Comparison of ENCODE assay signal across 10 mouse cellular contexts in genomic region chr12:102555850-102556249, GRCm38 (mm10). TPM values are rescaled to one million over a fixed set of nuclear protein-coding genes. Genes with fewer than 3 reads are reported as not detected.
DNase-seq lines count a peak whose midpoint lies in the region; ATAC-seq and TF ChIP-seq lines count a peak whose summit lies in the region.
"Had no signal": no experiment of that assay in that cellular context is flagged by ENCODE, and none has a peak within 500 bp of the region (broad histone marks: within the 10 kb centered on the region; RNA-seq: fewer than 3 reads in every experiment).

No protein-coding gene starts in this region.

- 76% methylated on average over 3 of the region's 3 CpGs for WGBS in forebrain, embryonic 11.5 days
- 46% methylated on average over 3 of the region's 3 CpGs for WGBS in hindbrain, embryonic 15.5 days
- 51% methylated on average over 3 of the region's 3 CpGs for WGBS in olfactory bulb, adult 2 months

- no peak overlapping the region for H3K27ac ChIP-seq in forebrain, embryonic 11.5 days (ENCODE audit: low read depth, low read length)
- H3K27ac ChIP-seq in hindbrain, embryonic 15.5 days (replicated peaks) = no peak overlapping the region
- H3K27ac ChIP-seq in olfactory bulb, adult 2 months (ENCODE audit: insufficient read depth, low read depth, low read length) = no peak overlapping the region
- H3K27ac ChIP-seq: limb, embryonic 15.5 days had no signal

- H3K4me1 ChIP-seq in forebrain, embryonic 11.5 days (replicated peaks; ENCODE audit: control insufficient read depth, insufficient read depth, low read length) = 0 out of 2 replicates have a peak, but pooled peaks cover 2% of the 10 kb centered on the region
- peaks cover 32% of the 10 kb centered on the region for H3K4me1 ChIP-seq in hindbrain, embryonic 15.5 days (replicated peaks)
- H3K4me1 ChIP-seq in olfactory bulb, adult 2 months (ENCODE audit: control insufficient read depth, insufficient read depth, low read length) = peaks cover 20% of the 10 kb centered on the region

- no peak for TF ChIP-seq CTCF in olfactory bulb, adult 2 months (IDR thresholded peaks at IDR 0.05; ENCODE audit: insufficient read depth, low read depth, low read length)

- H3K9me3 ChIP-seq in forebrain, embryonic 11.5 days (ENCODE audit: control insufficient read depth, low read length) = no peaks in the 10 kb centered on the region
- H3K9me3 ChIP-seq in hindbrain, embryonic 15.5 days = no peaks in the 10 kb centered on the region
- H3K9me3 ChIP-seq: limb, embryonic 15.5 days had no signal

- no peak for ATAC-seq in forebrain, embryonic 11.5 days (replicated peaks; ENCODE audit: low FRiP score)
- peak; percentile 3; the same call in 1 of the 2 replicates for ATAC-seq in hindbrain, embryonic 15.5 days (ENCODE audit: low FRiP score, low read depth)

- peak overlapping the region; percentile 52; the same call in 1 of the 2 replicates for H3K4me3 ChIP-seq in forebrain, embryonic 11.5 days (ENCODE audit: low read depth, low read length)
- H3K4me3 ChIP-seq in hindbrain, embryonic 15.5 days = peak overlapping the region; percentile 66
- H3K4me3 ChIP-seq in olfactory bulb, adult 2 months (ENCODE audit: insufficient read depth, low read depth, low read length) = peak overlapping the region; percentile 56
- H3K4me3 ChIP-seq: limb, embryonic 15.5 days had no signal

- H3K4me2 ChIP-seq in forebrain, embryonic 11.5 days (ENCODE audit: low read depth, low read length, severe bottlenecking) = no peak overlapping the region; the same call in 1 of the 2 replicates
- peak overlapping the region; percentile 77 for H3K4me2 ChIP-seq in hindbrain, embryonic 15.5 days

- no peak overlapping the region for H3K9ac ChIP-seq in forebrain, embryonic 11.5 days (ENCODE audit: low read length)
- peak overlapping the region; percentile 82 for H3K9ac ChIP-seq in hindbrain, embryonic 15.5 days
- H3K9ac ChIP-seq: limb, embryonic 15.5 days had no signal

- no peak for TF ChIP-seq POLR2A in olfactory bulb, adult 2 months (IDR thresholded peaks at IDR 0.05; ENCODE audit: insufficient read depth, low read depth, low read length)

- H3K36me3 ChIP-seq in forebrain, embryonic 11.5 days (ENCODE audit: control insufficient read depth, insufficient read depth, low read length) = no peaks in the 10 kb centered on the region
- H3K36me3 ChIP-seq in hindbrain, embryonic 15.5 days = no peaks in the 10 kb centered on the region; the same call in 1 of the 2 replicates
- H3K36me3 ChIP-seq: limb, embryonic 15.5 days had no signal

- peaks cover 4% of the 10 kb centered on the region; the same call in 1 of the 2 replicates for H3K27me3 ChIP-seq in forebrain, embryonic 11.5 days (ENCODE audit: control insufficient read depth, insufficient read depth, low read length)
- H3K27me3 ChIP-seq in hindbrain, embryonic 15.5 days = 0 out of 2 replicates have a peak, but pooled peaks cover 3% of the 10 kb centered on the region

- DNase-seq in right cerebral cortex, postnatal 25 days = peak; percentile 42
- no peak for DNase-seq in right cerebral cortex, postnatal 14 days
- DNase-seq in forebrain, embryonic 11.5 days (ENCODE audit: low spot score) = no peak
- no peak for DNase-seq in urinary bladder, postnatal 14 days (ENCODE audit: low spot score)
- no peak for DNase-seq in kidney, adult 8-10 months
- DNase-seq: heart, postnatal 14 days; kidney, adult 2 months had no signal

RNA-seq across cellular contexts. Expression of gene Chga, which starts 1.1 kb away (rescaled TPM):
- polyA plus RNA-seq in forebrain, embryonic 11.5 days (2014; fragmentation: Nextera tagmentation; extraction: Ambion mirVana) = 16.7 and 18.1 TPM in 2 replicates
- 157 and 166 TPM in 2 replicates for polyA plus RNA-seq in hindbrain, embryonic 15.5 days (2015; fragmentation: Nextera tagmentation; extraction: Ambion mirVana)
- polyA plus RNA-seq in olfactory bulb, adult 2 months (2012; ENCODE audit: insufficient read depth, insufficient read length, low replicate concordance, missing spikeins) = not detected in 2 replicates
